Mouse (Mus musculus) cerebellum, adult 2 months (tissue): ENCODE measurements around the gene Gabarap.

ENCODE experiments used
- CTCF ChIP-seq: fragments of 200-500 bp; IDR thresholded peaks from 2 replicates; pipeline ENCODE4 v1.5.1; 2011; ENCODE audit warnings: low read depth, mild to moderate bottlenecking, control low read depth, low read length, moderate library complexity, borderline replicate concordance; ENCODE audit not compliant: insufficient read depth
- POLR2A ChIP-seq: fragments of 200-500 bp; IDR thresholded peaks from 2 replicates; pipeline ENCODE4 v1.6.1; 2011; ENCODE audit warnings: low read length, control low read depth, borderline replicate concordance; ENCODE audit not compliant: insufficient read depth

DNA sequence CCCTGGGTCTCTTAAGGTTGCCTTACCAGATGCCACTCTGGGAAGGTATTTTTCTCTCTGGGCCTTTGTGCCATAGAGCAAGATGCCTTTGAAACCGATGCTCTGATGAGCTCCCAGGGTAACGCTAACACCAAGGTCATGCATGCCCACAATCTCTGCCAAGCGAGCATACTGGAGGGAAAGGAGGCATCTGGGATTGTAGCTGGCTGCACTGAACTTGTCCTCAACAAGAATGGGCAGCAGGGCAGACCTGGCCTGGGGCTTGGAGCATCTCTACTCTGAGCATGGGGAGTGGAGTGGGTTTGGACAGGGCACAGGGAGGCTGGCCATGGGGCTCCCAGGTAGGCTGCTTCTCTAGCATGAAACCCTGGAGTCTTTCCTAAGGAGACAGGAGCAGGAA is 22.5 kb downstream of the Gabarap start:
- TF ChIP-seq CTCF (no peak), POLR2A (no peak)
